17 mouse cellular contexts compared by ENCODE assay signal in the genomic region with DNA sequence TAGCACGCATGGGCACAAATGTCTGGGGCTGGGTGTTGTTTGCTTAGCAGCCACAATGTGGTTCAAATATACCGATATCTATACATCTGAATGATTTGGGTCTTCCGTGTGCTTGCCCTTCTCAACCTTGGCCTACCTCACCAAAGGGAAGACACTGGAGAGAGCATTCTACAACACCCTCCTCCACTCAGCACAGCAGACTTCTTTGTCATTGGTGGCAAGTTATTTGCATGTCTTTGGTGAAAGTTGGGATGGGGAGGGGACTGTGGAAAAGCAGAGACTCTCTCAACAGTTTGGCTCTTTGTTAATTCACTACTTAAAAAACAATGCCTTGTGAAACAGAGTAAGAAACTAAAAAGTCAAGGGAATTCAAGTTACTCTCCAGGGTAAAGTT. TPM values are rescaled to one million over a fixed set of nuclear protein-coding genes. Genes with fewer than 3 reads are reported as not detected.
A peak's percentile ranks its signal among the peaks of the same experiment; 100 is the strongest.
DNase-seq lines count a peak whose midpoint lies in the region; ATAC-seq and TF ChIP-seq lines count a peak whose summit lies in the region.
"Had no signal": no experiment of that assay in that cellular context is flagged by ENCODE, and none has a peak within 500 bp of the region (broad histone marks: within the 10 kb centered on the region; RNA-seq: fewer than 3 reads in every experiment).

No protein-coding gene starts in this region.

- no peak overlapping the region for H3K4me3 ChIP-seq in lung, embryonic 14.5 days (ENCODE audit: low read depth, low read length)
- H3K4me3 ChIP-seq in E14TG2a.4 (replicated peaks; ENCODE audit: low read length) = peak overlapping the region; percentile 45; the same call in 1 of the 2 replicates
- H3K4me3 ChIP-seq: forebrain, embryonic 10.5 days; limb, embryonic 15.5 days had no signal

- H3K4me2 ChIP-seq in lung, embryonic 14.5 days = no peak overlapping the region
- H3K4me2 ChIP-seq: heart, embryonic 11.5 days; limb, embryonic 15.5 days had no signal

- H3K9me3 ChIP-seq in lung, embryonic 14.5 days (ENCODE audit: low read depth, low read length) = no peaks in the 10 kb centered on the region
- no peaks in the 10 kb centered on the region for H3K9me3 ChIP-seq in E14TG2a.4 (ENCODE audit: low read length)
- H3K9me3 ChIP-seq: forebrain, embryonic 10.5 days; limb, embryonic 15.5 days had no signal

- H3K27me3 ChIP-seq in lung, embryonic 14.5 days (ENCODE audit: insufficient read depth, low read length) = no peaks in the 10 kb centered on the region
- no peaks in the 10 kb centered on the region for H3K27me3 ChIP-seq in E14TG2a.4 (ENCODE audit: insufficient read depth, low read length)
- H3K27me3 ChIP-seq: limb, embryonic 15.5 days had no signal

- H3K4me1 ChIP-seq in lung, embryonic 14.5 days (ENCODE audit: insufficient read depth) = peaks cover 36% of the 10 kb centered on the region
- peaks cover 95% of the 10 kb centered on the region for H3K4me1 ChIP-seq in E14TG2a.4 (replicated peaks; ENCODE audit: low read depth, low read length)

- peaks cover 100% of the 10 kb centered on the region for H3K36me3 ChIP-seq in lung, embryonic 14.5 days (ENCODE audit: insufficient read depth)
- H3K36me3 ChIP-seq in E14TG2a.4 (ENCODE audit: insufficient read depth, low read length) = peaks cover 92% of the 10 kb centered on the region

- H3K27ac ChIP-seq in lung, embryonic 14.5 days (ENCODE audit: low read depth) = peak overlapping the region; percentile 22; the same call in 1 of the 2 replicates
- H3K27ac ChIP-seq: forebrain, embryonic 10.5 days; limb, embryonic 15.5 days had no signal

- DNase-seq in lung, embryonic 14.5 days = no peak
- DNase-seq in lung, postnatal 4 days = no peak
- DNase-seq in R1 (ENCODE audit: low read depth, low spot score) = peak; percentile 95
- peak; percentile 29 for DNase-seq in thymus, postnatal 0 days (ENCODE audit: low spot score)
- no peak for DNase-seq in adrenal gland, postnatal 14 days
- DNase-seq in spleen, postnatal 4 days (ENCODE audit: low spot score in 2 of 2) = no peak
- DNase-seq in left cerebral cortex, adult 8-10 months (ENCODE audit: low spot score in 2 of 2) = no peak
- DNase-seq: cerebellum, adult 9-11 months; heart, postnatal 14 days; kidney, adult 9 months; kidney, postnatal 4 days; midbrain, embryonic 14.5 days had no signal

- H3K9ac ChIP-seq in lung, embryonic 14.5 days = no peak overlapping the region
- H3K9ac ChIP-seq: limb, embryonic 15.5 days had no signal

- no peak for TF ChIP-seq CTCF in lung, embryonic 14.5 days (IDR thresholded peaks at IDR 0.05; ENCODE audit: low read depth)
- no peak for TF ChIP-seq CTCF in E14TG2a.4 (conservative IDR thresholded peaks at IDR 0.05; ENCODE audit: low read length)

- 50% methylated on average over 3 of the region's 3 CpGs for WGBS in lung, embryonic 14.5 days

- ATAC-seq in lung, embryonic 14.5 days (ENCODE audit: insufficient read depth) = no peak
- ATAC-seq: CD4-positive, CD25-positive, alpha-beta regulatory T cell, adult 4 months had no signal

RNA-seq across cellular contexts. Expression of a gene that starts 33.3 kb away (rescaled TPM):
- 25.9 and 27.4 TPM in 2 replicates for polyA plus RNA-seq in lung, embryonic 14.5 days (2014; fragmentation: Nextera tagmentation; extraction: Ambion mirVana)
- polyA plus RNA-seq in thymus, postnatal 0 days (2015; fragmentation: Nextera tagmentation; extraction: Ambion mirVana) = 15.9 and 16.8 TPM in 2 replicates
- total RNA-seq in adrenal gland, postnatal 14 days (2021) = 8.9 and 14.0 TPM in 2 replicates
- total RNA-seq in left cerebral cortex, adult 8-10 months (2022) = 10 to 100 TPM; 10.5 to 12.1 (median 10.6) TPM

RNA-seq across cellular contexts. Expression of a gene that starts 43.0 kb away (rescaled TPM):
- polyA plus RNA-seq in lung, embryonic 14.5 days (2014; fragmentation: Nextera tagmentation; extraction: Ambion mirVana) = 64.6 and 68.6 TPM in 2 replicates
- 6.4 and 6.7 TPM in 2 replicates for polyA plus RNA-seq in thymus, postnatal 0 days (2015; fragmentation: Nextera tagmentation; extraction: Ambion mirVana)
- total RNA-seq in adrenal gland, postnatal 14 days (2021) = 38.6 and 39.5 TPM in 2 replicates
- 10 to 100 TPM; 49.4 to 73.3 (median 61.8) TPM for total RNA-seq in left cerebral cortex, adult 8-10 months (2022)

Comparison
In these comparisons a context has a peak if more than half of its experiments do, and no peak if none do; other contexts are left out.
1. DNase-seq: peak in R1 (single experiment) and thymus, postnatal 0 days (single experiment); none in lung, embryonic 14.5 days (single experiment), lung, postnatal 4 days (0 of 2), adrenal gland, postnatal 14 days (single experiment), spleen, postnatal 4 days (0 of 2) and left cerebral cortex, adult 8-10 months (0 of 2).